In genomic region chrX:103615453-103615852, GRCm38 (mm10) we compare ENCODE assay signal across 9 mouse cellular contexts. TPM values are rescaled to one million over a fixed set of nuclear protein-coding genes. Genes with fewer than 3 reads are reported as not detected.
DNase-seq lines count a peak whose midpoint lies in the region; ATAC-seq lines count a peak whose summit lies in the region.
"Had no signal": no experiment of that assay in that cellular context is flagged by ENCODE, and none has a peak within 500 bp of the region (broad histone marks: within the 10 kb centered on the region; RNA-seq: fewer than 3 reads in every experiment).

No protein-coding gene starts in this region.

- WGBS in kidney, embryonic 15.5 days = 68% methylated on average over 4 of the region's 4 CpGs
- WGBS in embryonic facial prominence, embryonic 14.5 days = 72% methylated on average over 4 of the region's 4 CpGs
- 75% methylated on average over 4 of the region's 4 CpGs for WGBS in intestine, embryonic 15.5 days
- WGBS in midbrain, embryonic 16.5 days = 73% methylated on average over 4 of the region's 4 CpGs

- no peaks in the 10 kb centered on the region for H3K27me3 ChIP-seq in kidney, embryonic 15.5 days
- no peaks in the 10 kb centered on the region for H3K27me3 ChIP-seq in embryonic facial prominence, embryonic 14.5 days (replicated peaks; ENCODE audit: control insufficient read depth, insufficient read depth, low read length)
- H3K27me3 ChIP-seq in intestine, embryonic 15.5 days (replicated peaks) = no peaks in the 10 kb centered on the region
- H3K27me3 ChIP-seq in midbrain, embryonic 16.5 days (ENCODE audit: control insufficient read depth, insufficient read depth, low read depth, low read length) = no peaks in the 10 kb centered on the region

- no peaks in the 10 kb centered on the region for H3K9me3 ChIP-seq in kidney, embryonic 15.5 days (replicated peaks)
- H3K9me3 ChIP-seq in embryonic facial prominence, embryonic 14.5 days (ENCODE audit: control insufficient read depth, low read length) = no peaks in the 10 kb centered on the region
- H3K9me3 ChIP-seq in intestine, embryonic 15.5 days = no peaks in the 10 kb centered on the region
- H3K9me3 ChIP-seq in midbrain, embryonic 16.5 days (replicated peaks; ENCODE audit: control insufficient read depth, low read length, poor library complexity, severe bottlenecking) = no peaks in the 10 kb centered on the region

- H3K4me2 ChIP-seq in kidney, embryonic 15.5 days = peak overlapping the region; percentile 64
- peak overlapping the region; percentile 67 for H3K4me2 ChIP-seq in embryonic facial prominence, embryonic 14.5 days (ENCODE audit: low read depth, low read length)
- peak overlapping the region; percentile 57 for H3K4me2 ChIP-seq in intestine, embryonic 15.5 days (replicated peaks)
- peak overlapping the region; percentile 58 for H3K4me2 ChIP-seq in midbrain, embryonic 16.5 days (ENCODE audit: low read length)

- no peak for ATAC-seq in kidney, embryonic 15.5 days (replicated peaks; ENCODE audit: low FRiP score)
- ATAC-seq in embryonic facial prominence, embryonic 14.5 days (ENCODE audit: low read depth) = no peak
- ATAC-seq in intestine, embryonic 15.5 days = no peak
- ATAC-seq in midbrain, embryonic 16.5 days = no peak

- H3K4me3 ChIP-seq in kidney, embryonic 15.5 days (replicated peaks) = peak overlapping the region; percentile 50
- H3K4me3 ChIP-seq in embryonic facial prominence, embryonic 14.5 days (ENCODE audit: low read depth, low read length) = peak overlapping the region; percentile 45
- peak overlapping the region; percentile 36; the same call in 1 of the 2 replicates for H3K4me3 ChIP-seq in intestine, embryonic 15.5 days (replicated peaks)
- H3K4me3 ChIP-seq in midbrain, embryonic 16.5 days (ENCODE audit: low read depth, low read length) = no peak overlapping the region; the same call in 1 of the 2 replicates

- DNase-seq in kidney, postnatal 25 days = no peak
- no peak for DNase-seq in embryonic facial prominence, embryonic 14.5 days (ENCODE audit: low spot score)
- DNase-seq in right cerebral cortex, adult 2 months (ENCODE audit: low spot score in 2 of 2) = no peak
- no peak for DNase-seq in kidney, postnatal 36 days
- DNase-seq in urinary bladder, adult 2 months (ENCODE audit: low spot score) = no peak

- H3K4me1 ChIP-seq in kidney, embryonic 15.5 days = peaks cover 9% of the 10 kb centered on the region; the same call in 1 of the 2 replicates
- H3K4me1 ChIP-seq in embryonic facial prominence, embryonic 14.5 days (ENCODE audit: control insufficient read depth, insufficient read depth, low read length) = 0 out of 2 replicates have a peak, but pooled peaks cover 10% of the 10 kb centered on the region
- H3K4me1 ChIP-seq in intestine, embryonic 15.5 days (replicated peaks) = 0 out of 2 replicates have a peak, but pooled peaks cover 3% of the 10 kb centered on the region
- H3K4me1 ChIP-seq in midbrain, embryonic 16.5 days (ENCODE audit: control insufficient read depth, insufficient read depth, low read length) = peaks cover 17% of the 10 kb centered on the region

- no peak overlapping the region for H3K9ac ChIP-seq in kidney, embryonic 15.5 days
- H3K9ac ChIP-seq in embryonic facial prominence, embryonic 14.5 days (ENCODE audit: low read depth, low read length) = peak overlapping the region; percentile 64
- no peak overlapping the region for H3K9ac ChIP-seq in intestine, embryonic 15.5 days
- H3K9ac ChIP-seq in midbrain, embryonic 16.5 days (ENCODE audit: low read depth, low read length) = peak overlapping the region; percentile 41; the same call in 1 of the 2 replicates

- peaks cover 18% of the 10 kb centered on the region for H3K36me3 ChIP-seq in kidney, embryonic 15.5 days
- 0 out of 2 replicates have a peak, but pooled peaks cover 15% of the 10 kb centered on the region for H3K36me3 ChIP-seq in embryonic facial prominence, embryonic 14.5 days (ENCODE audit: control insufficient read depth, insufficient read depth, low read length)
- H3K36me3 ChIP-seq in intestine, embryonic 15.5 days = no peaks in the 10 kb centered on the region
- H3K36me3 ChIP-seq in midbrain, embryonic 16.5 days (ENCODE audit: control insufficient read depth, insufficient read depth, low read length) = no peaks in the 10 kb centered on the region

- H3K27ac ChIP-seq in kidney, embryonic 15.5 days = peak overlapping the region; percentile 97
- H3K27ac ChIP-seq in embryonic facial prominence, embryonic 14.5 days (replicated peaks; ENCODE audit: low read depth, low read length) = peak overlapping the region; percentile 96
- no peak overlapping the region for H3K27ac ChIP-seq in intestine, embryonic 15.5 days
- H3K27ac ChIP-seq in midbrain, embryonic 16.5 days (ENCODE audit: low read length) = no peak overlapping the region

RNA-seq across cellular contexts. Expression of gene Zcchc13, which starts 14.9 kb away (rescaled TPM):
- not detected in 2 replicates for polyA plus RNA-seq in kidney, embryonic 15.5 days (2015; fragmentation: Nextera tagmentation; extraction: Ambion mirVana)
- polyA plus RNA-seq in embryonic facial prominence, embryonic 14.5 days (2014; fragmentation: Nextera tagmentation; extraction: Ambion mirVana) = not detected in 2 replicates
- not detected in 2 replicates for polyA plus RNA-seq in intestine, embryonic 15.5 days (2015; fragmentation: Nextera tagmentation; extraction: Ambion mirVana)
- not detected in 2 replicates for polyA plus RNA-seq in midbrain, embryonic 16.5 days (2015; fragmentation: Nextera tagmentation; extraction: Ambion mirVana)
- polyA plus RNA-seq in urinary bladder, adult 2 months (2012; rRNA removed) = 0.14 and 0.31 TPM in 2 replicates
- polyA plus RNA-seq: inflammation-experienced regulatory T-cells, adult 6 months had no signal

Comparison
In these comparisons a context has a peak if more than half of its experiments do, and no peak if none do; other contexts are left out.
1. H3K27ac ChIP-seq: peak in kidney, embryonic 15.5 days (single experiment) and embryonic facial prominence, embryonic 14.5 days (single experiment); none in intestine, embryonic 15.5 days (single experiment) and midbrain, embryonic 16.5 days (single experiment).
2. H3K9ac ChIP-seq: peak in embryonic facial prominence, embryonic 14.5 days (single experiment) and midbrain, embryonic 16.5 days (single experiment); none in kidney, embryonic 15.5 days (single experiment) and intestine, embryonic 15.5 days (single experiment).
3. Peak in every context shown above with its lines, with median percentiles within 50 percentile points of each other: H3K4me2 ChIP-seq.